Mouse (Mus musculus) cerebellum, adult 8-10 months (tissue): ENCODE results near the gene Aven.

Experiments
- DNase-seq: peaks from one replicate; pipeline ENCODE4 v3.0.0; 2022

Aven gene

DNA sequence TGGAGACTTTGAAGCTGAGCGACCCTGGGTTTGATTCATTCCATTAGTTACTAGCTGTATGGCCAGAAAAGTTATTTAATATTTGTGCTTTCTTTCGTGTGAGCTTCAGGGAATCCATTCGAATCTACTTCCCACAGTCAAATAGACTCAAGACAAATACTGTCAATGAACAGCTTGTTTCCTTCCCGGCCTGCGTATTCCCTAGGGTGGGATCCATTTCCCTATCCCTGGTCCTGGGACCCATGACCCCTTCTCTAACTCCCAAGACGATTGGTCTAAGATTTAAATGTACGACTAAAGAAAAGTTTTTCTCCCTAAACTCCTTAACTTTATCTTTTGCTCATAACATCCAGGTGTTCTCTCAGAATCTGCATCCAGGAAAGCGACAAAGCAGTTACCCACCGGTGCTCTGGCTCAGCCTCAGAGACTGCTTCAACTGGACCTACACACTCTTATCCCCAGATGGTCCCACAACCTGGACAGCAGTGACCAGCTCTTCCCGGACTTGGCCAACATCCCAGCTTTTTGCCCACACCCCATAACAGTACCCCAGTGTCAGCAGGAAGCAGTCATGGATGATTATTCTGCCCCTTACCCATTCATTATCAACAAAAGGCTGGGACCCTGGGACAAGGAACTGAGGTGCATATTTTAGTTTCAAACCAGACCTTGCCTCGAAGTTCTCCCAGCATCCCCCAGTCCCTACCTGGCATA lies 2.1 kb upstream of the Aven start:
- DNase-seq, result no peak

DNA sequence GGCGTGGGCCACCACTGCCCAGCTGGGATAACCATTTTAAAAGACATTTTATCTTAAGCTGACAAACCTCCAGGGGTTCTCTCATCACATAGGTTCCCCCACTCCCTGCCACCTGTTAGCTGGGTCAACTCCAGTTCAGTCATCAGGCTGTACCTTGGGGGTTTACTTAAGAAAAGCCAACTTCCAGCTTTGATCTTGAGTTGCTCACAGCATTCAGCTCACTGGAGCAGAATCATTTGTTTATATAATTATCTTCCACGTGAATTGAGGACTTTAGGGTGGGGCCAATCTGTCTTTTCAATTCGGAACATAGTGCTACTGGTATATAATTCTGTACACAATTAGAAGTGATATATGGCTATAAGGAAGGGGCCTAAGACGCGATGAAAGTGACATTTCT lies 1.1 kb upstream of the Aven start:
- no peak for DNase-seq

DNA sequence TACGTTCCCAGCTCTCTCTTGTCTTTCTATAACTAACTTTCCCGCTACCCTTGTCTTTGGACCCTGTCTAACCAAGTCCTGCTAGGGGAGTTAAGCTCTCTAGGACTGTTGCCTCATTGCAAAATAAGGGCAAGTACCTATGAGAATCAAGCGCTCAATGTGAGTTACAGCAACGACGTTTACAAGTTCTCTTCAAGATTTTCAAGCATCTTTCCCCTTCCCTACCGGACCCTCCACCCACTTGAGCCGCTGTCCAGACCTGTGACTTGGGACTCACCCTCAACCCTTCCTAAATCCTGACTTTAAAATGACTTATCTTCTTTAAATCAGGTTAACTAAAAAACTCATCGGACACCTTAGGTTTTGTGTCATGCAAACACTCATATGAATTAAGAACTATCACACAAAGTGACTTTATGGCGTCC lies 321 bp upstream of the Aven start:
- no peak for DNase-seq

DNA sequence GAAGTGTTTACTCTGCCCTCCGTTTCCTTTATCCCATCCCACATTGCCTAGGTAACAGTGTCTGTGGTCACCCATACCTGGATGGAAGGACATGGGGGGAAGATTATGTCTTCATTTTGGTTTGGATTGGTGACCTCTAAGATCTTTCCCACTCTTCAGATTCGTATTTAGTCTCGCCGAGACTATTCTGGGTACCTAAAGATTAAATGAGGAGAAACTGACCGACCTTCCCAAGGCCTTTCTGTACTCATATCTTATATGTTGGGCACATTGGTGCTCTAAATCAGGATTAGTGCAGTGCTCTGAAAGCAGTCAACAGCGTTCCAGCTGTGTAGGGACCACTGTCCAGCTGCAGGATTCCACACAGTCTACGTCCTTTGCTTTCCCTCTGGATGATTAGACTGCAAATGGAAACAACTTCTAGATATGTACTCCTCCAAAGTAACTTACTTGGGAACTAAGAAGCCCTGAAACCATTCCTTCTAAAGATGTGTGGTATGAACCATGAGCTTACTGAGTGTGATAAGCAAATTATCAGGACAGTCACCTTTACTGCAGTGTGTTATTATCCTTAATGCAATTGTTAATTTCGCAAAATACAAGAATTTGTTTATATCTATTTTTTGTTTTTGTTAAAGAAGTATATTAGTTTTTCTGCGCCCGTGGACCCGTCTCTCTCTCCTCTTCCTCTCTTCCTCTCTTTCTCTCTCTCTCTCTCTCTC lies 936 bp downstream of the Aven start:
- DNase-seq, result no peak

DNA sequence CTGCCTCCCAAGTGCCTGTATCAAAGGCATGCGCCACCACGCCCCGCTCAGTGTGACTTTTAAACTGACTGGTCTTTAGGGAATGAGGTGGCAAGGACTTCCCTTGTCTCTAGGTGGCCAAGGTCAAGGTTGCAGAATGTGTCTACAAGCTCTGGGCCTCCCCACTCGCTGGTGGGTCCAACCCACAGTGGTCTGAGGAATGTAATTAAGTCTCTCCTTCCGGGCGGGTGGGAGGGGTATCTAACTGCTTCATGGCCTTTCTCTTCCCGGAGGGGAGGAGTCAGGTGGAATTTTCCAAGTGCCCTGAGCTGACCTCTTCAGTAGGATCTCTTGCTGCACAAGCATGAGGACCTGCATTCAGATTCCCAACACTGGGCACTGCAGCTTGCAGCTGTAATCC lies 5.1 kb downstream of the Aven start:
- no peak for DNase-seq

DNA sequence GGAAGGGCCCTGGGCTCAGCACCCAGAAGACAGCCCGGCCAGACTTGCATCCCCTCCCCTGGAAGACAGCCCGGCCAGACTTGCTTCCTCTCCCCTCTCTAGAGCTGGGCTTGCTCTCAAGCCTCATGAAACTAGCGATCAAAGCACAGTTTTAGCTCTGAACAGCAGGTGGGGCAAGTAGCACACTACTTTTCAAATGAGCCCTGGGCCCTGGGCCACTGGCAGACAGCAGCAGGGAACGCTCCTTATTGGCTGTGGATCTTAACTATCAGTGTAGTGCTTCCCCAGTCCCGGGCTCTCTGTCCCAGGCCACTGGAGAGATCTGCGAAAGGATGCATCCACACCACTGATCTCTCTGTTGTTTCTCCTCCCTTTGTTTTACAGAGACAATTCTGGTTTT lies 8.4 kb downstream of the Aven start:
- DNase-seq, result peak; percentile 33

DNA sequence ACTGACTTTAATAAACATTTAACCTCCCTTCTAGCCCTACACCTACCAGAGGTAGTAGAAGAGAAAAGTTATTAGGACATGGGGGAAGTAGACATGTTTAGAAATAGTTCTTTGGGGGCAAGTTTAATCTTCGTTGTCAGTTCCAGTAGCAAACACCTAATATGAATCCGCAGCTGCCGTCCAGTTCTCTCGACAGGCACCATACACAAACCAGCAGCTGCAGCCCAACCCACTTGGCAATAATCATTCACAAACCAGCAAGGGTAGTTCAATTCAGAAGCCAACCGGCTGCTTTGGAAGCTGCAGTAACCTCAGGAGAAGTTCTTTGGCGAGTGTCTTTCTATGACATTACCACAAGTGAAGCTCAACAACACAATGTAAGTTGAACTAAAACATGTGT lies 11.2 kb downstream of the Aven start:
- no peak for DNase-seq

DNA sequence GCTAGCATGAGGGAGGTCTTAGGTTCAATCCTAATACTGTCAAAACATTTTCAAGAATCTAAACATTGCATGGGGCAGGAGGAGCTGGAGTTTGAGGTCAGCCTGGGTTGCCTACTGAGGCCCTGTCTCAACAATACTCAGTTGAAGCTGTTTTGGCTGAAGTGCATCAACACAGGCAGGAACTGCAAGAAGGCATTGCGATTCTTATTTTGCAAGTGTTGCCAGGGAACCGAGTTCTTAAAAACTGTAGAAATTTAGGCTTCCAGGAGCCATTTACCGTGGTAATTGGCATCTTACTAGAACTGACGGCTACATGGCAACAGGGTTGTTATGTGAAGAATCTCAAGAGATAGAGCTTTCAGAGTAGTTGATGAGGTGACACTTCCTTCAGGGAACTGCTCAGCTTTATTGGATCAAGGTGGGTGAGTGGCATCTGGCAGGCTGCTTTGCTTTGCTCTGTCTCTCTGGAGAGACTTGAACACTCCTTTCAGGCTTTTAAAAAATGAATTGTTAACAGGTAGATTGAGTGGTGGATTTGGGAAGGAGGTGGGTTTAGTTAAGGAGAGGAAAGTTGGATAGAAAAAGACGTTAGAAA lies 14.2 kb downstream of the Aven start:
- no peak for DNase-seq

DNA sequence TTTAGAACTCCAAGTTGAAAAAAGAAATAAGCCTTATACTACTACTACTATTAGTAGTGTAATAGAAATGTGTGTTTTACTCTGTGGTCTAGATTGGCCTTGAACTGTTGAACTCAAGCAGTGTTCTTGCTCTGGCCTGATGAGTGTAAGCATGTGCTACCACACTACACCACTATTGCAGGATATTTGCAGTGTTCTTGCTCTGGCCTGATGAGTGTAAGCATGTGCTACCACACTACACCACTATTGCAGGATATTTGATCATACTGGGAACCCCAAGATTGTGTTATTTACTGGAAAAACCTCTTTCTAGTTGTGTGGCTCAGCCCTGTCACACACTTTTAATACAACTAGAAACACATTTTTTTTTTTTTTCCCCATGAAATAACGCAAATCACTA lies 14.7 kb downstream of the Aven start:
- DNase-seq, result no peak

DNA sequence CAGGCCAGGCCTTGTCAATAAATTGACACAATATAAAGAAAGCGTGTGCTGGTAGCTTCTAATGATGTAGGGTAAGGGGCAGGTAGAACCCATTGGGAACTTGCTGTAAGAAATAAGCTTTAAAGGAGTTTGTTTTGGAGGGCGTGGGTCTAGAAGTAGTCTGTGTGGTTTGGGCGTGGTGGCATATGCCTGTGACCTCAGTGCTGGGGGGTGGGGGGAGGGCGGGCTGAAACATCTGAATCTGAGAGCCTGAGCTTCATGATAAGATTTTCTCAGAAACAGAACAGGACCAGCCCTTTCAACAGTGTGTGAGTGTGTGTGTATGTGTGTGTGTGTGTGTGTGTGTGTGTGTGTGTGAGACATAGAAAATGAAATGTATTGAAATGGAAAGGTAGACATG lies 17.4 kb downstream of the Aven start:
- DNase-seq, result no peak

DNA sequence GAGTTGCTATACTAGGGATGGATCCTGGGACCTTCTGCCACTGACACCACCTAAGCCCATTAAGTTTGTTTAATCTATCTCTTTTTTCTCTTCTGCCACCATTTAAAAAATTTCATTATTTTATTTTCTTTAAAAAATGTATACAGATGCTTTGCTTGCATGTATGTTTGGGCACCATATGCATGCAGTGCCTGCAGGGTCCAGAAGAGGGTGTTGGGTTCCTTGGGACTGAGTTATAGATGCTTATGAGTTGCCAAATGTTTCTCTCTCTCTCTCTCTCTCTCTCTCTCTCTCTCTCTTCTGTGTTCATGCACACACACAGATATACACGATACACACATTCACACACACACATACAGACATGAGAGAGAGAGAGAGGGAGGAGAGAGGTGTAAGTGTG lies 20.3 kb downstream of the Aven start:
- DNase-seq, result no peak

DNA sequence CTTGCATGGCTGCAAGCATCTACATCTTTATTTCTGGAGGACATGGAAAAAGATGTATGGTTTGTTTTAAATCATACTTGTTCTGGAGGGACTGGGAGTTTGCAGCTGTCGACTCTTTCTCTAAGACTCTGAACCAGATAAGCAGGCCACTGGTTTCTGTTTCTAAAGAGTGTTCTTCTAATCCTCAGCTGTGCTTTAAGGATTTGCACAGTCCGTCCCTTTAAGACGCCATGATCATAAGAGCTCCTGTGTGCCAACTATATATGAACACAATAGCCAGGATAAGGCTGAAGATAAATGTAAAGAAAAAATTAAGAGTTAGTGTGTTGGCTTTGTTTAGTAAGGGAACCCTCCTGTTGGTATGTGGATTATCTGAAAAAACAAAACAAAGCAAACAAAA lies 24.0 kb downstream of the Aven start:
- DNase-seq, result no peak

DNA sequence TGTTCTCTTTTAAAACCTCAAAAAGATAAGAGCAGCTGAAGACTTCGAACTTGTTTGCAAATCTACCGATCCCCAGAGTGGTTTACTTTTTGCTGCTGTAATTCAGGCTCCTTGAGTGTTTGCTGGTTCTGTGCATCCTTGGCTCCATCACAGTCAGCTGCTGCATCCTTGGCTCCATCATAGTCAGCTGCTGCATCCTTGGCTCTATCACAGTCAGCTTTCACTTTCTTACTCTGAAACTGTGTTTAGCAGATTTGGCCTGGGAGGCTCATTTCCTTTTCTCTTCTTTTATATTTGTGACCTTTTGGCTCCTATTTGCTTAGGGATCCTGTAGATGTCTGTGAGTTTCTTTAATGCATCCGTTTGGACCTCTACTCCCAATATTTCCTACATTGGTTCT lies 24.5 kb downstream of the Aven start:
- DNase-seq, result no peak

DNA sequence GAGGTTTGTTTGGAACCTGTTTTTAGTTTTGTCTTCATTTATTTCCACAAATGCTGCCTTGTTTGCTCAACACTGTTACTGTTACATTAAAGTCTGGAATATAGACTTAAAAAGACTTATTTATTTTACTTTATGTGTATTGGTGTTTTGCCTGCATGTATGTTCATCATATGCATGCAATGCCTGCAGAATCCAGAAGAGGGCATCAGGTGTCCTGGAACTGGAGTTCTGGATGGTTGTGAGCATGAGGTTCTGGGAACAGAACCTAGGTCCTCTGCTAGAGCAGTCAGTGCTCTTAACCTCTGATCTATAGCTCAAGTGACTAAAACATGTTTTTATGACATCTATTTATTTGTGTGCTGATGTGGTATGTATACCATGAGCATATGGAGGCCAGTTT lies 25.8 kb downstream of the Aven start:
- no peak for DNase-seq

DNA sequence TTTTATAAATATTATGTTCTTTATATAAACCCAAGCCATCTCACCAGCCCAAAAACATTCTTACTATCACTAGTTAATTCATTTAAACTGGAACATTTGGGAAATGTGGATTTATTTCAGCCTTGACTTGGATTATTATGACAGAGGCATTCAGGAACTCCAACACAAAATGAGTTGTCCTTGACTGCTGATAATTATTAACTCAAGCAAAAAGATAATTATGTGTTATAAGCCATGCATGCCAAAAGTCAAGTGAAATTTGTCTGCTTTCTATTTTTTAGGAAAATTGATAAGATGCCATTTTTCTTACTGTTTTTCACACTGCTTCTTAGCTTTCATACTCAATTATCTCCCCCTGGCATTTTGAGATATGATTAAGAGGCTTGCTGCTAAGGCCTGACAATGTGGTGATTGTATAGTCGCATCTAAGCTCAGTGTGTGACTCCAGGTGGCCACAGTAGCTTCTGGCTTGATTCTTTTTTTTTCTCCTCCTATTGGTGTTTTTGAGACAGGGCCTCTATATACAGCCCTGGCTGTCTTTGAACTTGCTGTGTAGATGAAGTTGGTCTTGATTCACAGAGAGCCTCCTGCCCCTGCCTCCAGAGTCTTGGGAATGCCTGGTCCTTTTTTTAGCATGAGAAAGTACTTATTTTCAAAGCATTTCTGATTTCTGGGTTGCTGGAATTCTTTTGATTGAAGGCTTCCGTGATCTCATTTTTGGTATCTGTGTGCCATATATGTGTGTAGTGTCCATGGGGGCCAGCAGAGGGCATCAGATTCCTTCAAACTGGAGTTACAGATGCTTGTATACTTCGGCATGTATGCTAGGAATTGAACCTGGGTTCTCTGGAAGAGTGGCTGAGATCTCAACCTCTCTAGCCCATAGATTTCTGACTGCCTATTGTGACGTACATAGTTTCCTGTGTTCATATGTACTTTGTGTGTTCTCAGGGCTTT lies 28.0 kb downstream of the Aven start:
- no peak for DNase-seq

DNA sequence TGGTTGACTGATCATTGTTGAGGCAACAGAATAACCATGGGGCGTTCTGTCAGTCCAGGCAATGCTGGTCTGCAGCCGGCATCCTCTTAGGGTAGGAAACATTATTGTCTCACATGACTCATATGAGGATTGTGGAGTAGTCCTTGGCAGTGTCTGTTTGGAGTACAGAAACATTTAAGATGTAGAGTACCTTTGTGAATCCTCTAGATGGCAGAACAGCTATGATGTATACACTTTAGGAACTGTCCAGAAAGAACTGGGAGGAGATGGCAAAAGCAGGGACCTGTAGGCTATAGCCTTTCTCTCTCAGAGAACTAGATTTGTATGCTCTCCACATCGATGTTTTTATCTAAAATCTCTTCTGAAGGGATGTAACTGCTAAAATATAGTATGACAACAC lies 34.2 kb downstream of the Aven start:
- no peak for DNase-seq

DNA sequence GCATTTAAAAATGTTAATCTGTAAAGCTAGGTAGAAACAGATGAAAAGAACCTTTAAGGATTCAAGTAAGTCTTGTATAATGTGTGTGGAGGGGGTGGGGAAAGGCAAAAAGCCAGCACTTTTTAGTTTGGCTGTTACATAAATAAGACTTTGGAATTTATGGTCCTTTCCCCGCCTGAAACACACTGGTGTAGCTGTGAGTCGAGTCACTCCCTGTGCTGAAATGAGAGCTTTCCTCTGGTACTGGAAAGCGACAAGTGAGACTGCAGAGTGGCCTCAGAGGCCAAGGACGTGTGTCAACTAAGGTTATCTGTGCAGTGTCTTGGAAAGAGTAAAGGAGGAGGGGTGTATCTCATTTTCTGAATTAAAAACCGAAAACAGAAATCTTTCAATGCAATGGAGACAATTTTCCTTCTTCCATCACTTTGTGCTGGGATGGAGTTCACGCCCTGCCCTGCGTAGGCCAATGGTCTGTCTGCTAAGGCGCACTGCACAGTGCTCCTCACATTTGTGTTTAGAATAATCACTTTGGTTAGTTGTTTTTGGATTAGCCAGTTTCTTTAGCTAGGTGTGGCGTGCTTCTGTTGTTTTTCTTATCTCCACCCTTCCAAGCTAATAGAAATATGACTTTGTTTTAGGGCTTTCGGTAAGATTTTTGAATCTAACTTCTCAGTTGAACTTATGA lies 40.2 kb downstream of the Aven start:
- no peak for DNase-seq

DNA sequence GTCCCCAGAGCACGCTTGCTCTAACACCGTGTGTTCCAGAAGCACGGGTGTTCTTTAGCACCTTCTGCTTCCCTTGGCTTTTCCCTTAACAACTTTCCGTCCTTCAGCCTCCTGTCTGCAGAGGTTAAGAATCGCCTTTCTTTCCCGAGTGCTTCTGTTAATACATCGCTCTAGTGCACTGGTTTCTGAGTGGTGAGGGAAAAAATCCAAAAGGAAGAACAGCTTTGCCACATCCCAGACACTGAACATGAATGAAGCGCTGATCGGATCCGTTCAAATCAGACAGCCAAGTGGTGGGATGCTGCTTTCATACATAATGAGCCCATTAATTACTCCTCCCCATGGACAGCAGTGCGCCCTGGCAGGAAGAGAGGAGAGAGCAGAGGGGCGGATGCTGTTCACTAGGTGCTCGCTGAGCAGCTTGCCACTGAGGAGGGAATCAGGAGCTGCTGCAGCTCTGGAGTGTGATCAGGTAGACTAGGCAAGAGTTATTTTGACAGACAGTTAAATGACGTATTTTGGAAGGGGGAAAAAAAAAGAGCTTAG lies 42.0 kb downstream of the Aven start:
- no peak for DNase-seq

DNA sequence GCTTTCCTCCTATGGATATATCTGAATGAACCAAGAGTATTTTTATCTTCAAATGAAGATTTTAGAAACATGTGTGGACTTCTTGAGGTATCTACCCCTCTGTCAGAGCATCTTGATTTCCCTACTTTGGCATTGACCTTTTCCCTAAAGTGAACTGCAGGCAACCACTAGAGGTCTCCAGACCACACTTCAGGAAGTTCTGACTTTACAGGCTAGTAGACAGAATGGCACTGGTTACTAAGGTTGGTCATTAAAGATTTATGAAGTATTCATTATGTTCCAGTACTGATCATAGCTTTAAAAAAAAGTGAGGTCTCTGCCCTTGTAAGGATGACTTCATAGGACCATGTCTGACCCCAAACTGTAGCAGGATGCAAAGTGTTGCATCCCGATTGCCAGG lies 46.0 kb downstream of the Aven start:
- DNase-seq, result no peak

DNA sequence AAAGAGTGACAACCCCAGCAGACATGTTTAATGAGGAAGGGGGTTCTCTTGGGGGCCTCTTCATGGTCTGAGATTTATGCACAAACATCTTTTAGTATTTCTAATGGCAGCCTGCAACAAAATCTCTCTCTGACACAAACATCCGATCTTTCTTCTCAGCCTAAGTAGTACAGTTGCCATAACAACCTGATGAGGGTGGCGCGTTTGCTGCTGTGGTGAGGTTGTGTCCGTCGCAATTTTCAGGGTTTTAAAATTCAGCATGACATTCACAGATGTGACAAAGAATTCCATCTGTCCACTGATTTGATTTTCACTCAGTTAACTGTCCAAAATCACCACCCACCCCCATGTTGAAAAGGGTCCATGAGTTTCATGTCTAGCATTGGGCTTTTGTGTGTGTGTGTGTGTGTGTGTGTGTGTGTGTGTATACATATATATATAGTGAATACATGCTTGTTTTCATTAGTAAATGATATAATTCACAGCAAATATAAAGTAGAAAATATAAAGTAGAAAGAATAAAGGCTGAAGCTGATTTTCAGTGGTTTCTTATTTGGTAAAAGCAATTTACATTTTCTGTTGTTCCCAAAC lies 49.0 kb downstream of the Aven start:
- DNase-seq, result no peak

DNA sequence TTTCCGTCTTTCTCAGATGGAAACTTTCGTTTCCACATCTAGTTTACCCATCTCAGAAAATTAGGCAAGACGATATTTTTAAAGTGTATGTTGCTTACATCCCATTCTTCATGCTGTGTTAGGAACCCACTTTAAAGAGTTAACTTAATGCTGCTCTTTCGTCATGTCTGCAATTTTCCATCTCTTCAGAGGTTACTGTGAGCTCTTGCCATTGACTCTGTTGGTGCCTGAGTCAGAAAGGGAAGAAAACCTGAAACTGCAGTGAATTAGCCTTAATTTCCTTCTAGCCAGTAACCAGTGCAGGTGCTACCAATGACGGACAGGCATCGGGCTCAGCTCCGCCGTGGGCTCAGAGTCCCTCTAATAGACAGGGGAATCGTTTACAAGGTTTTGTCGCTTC lies 63.8 kb downstream of the Aven start:
- DNase-seq, result no peak

DNA sequence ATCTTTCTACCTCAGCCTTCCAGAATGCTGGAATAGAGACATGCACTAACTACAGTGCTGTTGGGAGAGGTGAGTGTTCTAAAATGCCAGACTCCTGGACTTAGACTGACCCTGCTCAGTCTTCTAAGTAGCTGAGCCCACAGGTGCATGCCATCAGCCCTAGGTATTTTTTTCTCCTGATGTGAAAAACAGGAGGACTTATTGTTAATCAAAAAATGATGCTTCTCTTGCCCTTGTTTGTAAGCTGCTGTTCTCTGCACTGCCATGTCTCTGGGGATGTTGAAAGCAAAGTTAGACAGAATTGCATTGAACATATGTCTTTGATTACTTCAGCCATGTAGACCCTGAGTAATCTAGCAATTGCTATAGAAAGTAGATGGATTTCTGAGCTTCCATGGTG lies 64.7 kb downstream of the Aven start:
- no peak for DNase-seq
